Mouse (Mus musculus) myocyte (in vitro differentiated cells): Measurements from ENCODE around the gene Ankrd23. TPM values are rescaled to one million over a fixed set of nuclear protein-coding genes. Genes with fewer than 3 reads are reported as not detected.

ENCODE experiments used
- H3K27me3 ChIP-seq: one replicate; pipeline ENCODE4 v1.6.1; 2011; ENCODE audit not compliant: control insufficient read depth, insufficient read depth, insufficient read length
- H3K36me3 ChIP-seq: one replicate; pipeline ENCODE4 v1.6.1; 2011; ENCODE audit not compliant: control insufficient read depth, insufficient read depth
- H3K4me2 ChIP-seq: one replicate; pipeline ENCODE4 v1.6.1; 2011; ENCODE audit warnings: low read depth, control low read depth
- H3K4me3 ChIP-seq: one replicate; pipeline ENCODE4 v1.5.1; 2011; ENCODE audit warnings: mild to moderate bottlenecking, control low read depth, moderate library complexity
- H3K79me2 ChIP-seq: one replicate; pipeline ENCODE4 v1.6.1; 2011; ENCODE audit not compliant: control insufficient read depth, insufficient read depth
- H3ac ChIP-seq: one replicate; pipeline ENCODE4 v1.6.1; 2011; ENCODE audit not compliant: control insufficient read depth, insufficient read length
- CEBPB ChIP-seq: IDR thresholded peaks from 2 replicates; pipeline ENCODE4 v1.6.1; 2011; ENCODE audit warnings: mild to moderate bottlenecking, moderate library complexity; ENCODE audit not compliant: poor library complexity, insufficient read depth, severe bottlenecking
- E2F4 ChIP-seq: IDR thresholded peaks from one replicate; pipeline ENCODE4 v1.6.1; 2011; ENCODE audit warnings: mild to moderate bottlenecking, control low read depth, moderate library complexity; ENCODE audit not compliant: insufficient read depth
- MAX ChIP-seq: IDR thresholded peaks from one replicate; pipeline ENCODE4 v1.6.1; 2011; ENCODE audit warnings: low read depth, mild to moderate bottlenecking, control low read depth
- MYOD1 ChIP-seq, 3 experiments: IDR thresholded peaks; one replicate each; pipeline ENCODE4 v1.6.1; 2011; ENCODE audit warnings: control low read depth in 2 of 3, low read depth in 2 of 3, mild to moderate bottlenecking in 2 of 3, moderate library complexity in 1 of 3; ENCODE audit not compliant: insufficient read length in 2 of 3, control insufficient read depth in 1 of 3
- MYOG ChIP-seq, 3 experiments: IDR thresholded peaks; one replicate each; pipeline ENCODE4 v1.6.1; 2011; ENCODE audit warnings: control low read depth in 2 of 3, low read depth in 2 of 3, mild to moderate bottlenecking in 2 of 3; ENCODE audit not compliant: insufficient read length in 2 of 3, control insufficient read depth in 1 of 3, insufficient read depth in 1 of 3
- POLR2A ChIP-seq: IDR thresholded peaks from one replicate; pipeline ENCODE4 v1.6.1; 2011; ENCODE audit warnings: low read depth, mild to moderate bottlenecking, control low read depth, moderate library complexity; ENCODE audit not compliant: insufficient read length
- POLR2AphosphoS2 ChIP-seq: IDR thresholded peaks from one replicate; pipeline ENCODE4 v1.6.1; 2011; ENCODE audit warnings: low read depth, control low read depth; ENCODE audit not compliant: insufficient read length
- REST ChIP-seq: IDR thresholded peaks from one replicate; pipeline ENCODE4 v1.6.1; 2011; ENCODE audit warnings: mild to moderate bottlenecking, control low read depth, moderate library complexity; ENCODE audit not compliant: insufficient read depth, insufficient read length
- SRF ChIP-seq: IDR thresholded peaks from one replicate; pipeline ENCODE4 v1.6.1; 2011; ENCODE audit warnings: low read depth; ENCODE audit not compliant: control insufficient read depth, insufficient read length
- TCF12 ChIP-seq: IDR thresholded peaks from one replicate; pipeline ENCODE4 v1.6.1; 2011; ENCODE audit warnings: mild to moderate bottlenecking, control low read depth; ENCODE audit not compliant: poor library complexity, insufficient read depth, severe bottlenecking
- TCF3 ChIP-seq: IDR thresholded peaks from one replicate; pipeline ENCODE4 v1.6.1; 2011; ENCODE audit warnings: low read depth, control low read depth; ENCODE audit not compliant: insufficient read length
- USF1 ChIP-seq: IDR thresholded peaks from one replicate; pipeline ENCODE4 v1.6.1; 2011; ENCODE audit warnings: low read depth, mild to moderate bottlenecking, control low read depth, moderate library complexity
- polyA plus RNA-seq: library from polyadenylated mRNA; unstranded; fragments of >200 nt; fragmentation: generic; extraction: Trizol; gene quantifications from one replicate; pipeline ENCODE4 v1.2.1, GENCODE M21; 2012; ENCODE audit warnings: missing spikeins

Gene Ankrd23
- polyA plus RNA-seq, 1 experiment: 78.6 TPM

DNA sequence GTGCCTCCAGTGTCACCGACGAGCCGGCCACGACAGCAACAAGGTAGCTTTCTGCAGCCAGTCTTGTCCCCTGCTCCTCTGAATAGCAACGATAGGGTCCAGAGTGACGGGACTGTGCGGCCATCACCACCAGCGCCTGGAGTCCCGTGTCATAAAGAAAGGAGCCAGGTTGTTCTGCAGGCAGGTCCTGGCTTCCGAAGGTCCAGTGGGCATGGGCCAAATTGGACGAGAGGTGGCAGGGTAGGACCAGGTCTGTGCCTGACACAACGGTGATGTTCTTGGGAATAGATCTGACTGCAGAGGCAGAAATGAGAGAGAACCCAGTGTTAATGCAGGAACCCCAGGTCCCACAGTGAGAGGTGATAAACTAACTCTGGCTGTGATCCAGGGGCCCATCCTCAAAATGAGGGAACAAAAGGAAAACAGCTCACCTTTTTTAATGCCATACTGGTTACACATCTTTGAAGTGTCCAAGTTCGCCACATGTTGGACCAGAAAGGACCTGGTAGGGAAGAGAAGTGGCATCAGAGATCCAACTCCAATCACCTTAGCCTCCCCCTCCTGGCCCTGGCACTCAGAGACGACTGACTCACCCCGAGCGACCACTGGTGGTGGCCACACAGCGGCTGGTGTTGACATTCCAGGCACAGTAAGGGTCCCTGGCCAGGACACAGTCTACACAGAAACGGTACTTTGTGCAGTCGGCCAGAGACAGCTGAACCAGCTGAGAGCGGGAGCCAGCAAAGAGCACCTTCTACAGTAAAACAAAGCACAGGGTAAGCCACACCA is 13.6 kb upstream of the Ankrd23 start:
- Histone ChIP-seq H3ac (no peak overlapping the region), H3K27me3 (no peaks in the 10 kb centered on the region), H3K4me2 (no peak overlapping the region), H3K4me3 (no peak overlapping the region), H3K79me2 (peaks cover 37% of the 10 kb centered on the region), H3K36me3 (peaks cover 54% of the 10 kb centered on the region)
- no peak for TF ChIP-seq POLR2A
- TF ChIP-seq MYOD1 (IDR thresholded peaks at IDR 0.05; ENCODE audit: control insufficient read depth in 1 of 3, insufficient read length in 2 of 3, low read depth in 2 of 3): peak in 1 of 3 experiments; percentile 34
- TF ChIP-seq CEBPB: no peak
- TF ChIP-seq POLR2AphosphoS2: no peak
- peak in 1 of 3 experiments; percentile 23 for TF ChIP-seq MYOG (IDR thresholded peaks at IDR 0.05; ENCODE audit: control insufficient read depth in 1 of 3, insufficient read depth in 1 of 3, insufficient read length in 2 of 3, low read depth in 2 of 3)
- TF ChIP-seq SRF: no peak
- no peak for TF ChIP-seq E2F4
- no peak for TF ChIP-seq TCF12

DNA sequence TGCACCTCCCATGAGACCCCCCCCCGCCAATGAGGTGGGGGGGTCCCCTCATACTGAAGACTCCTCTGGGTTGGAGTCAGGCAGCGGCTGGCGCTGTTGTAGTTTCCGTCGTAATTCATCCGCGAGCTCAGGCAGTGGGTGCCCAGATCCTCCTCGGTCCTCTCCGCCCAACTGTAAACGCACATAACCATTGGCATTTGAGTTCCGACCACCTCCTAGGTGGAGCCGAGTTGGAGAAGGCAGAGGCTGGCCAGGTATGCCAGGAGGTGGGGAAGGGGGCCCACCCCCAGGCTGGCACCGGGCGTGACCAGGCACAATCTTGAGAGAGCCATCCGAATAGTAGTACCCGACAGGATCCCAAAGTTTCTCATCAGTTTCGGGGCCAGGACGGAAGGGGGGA is 12.8 kb upstream of the Ankrd23 start:
- H3K4me3 ChIP-seq: no peak overlapping the region
- H3ac ChIP-seq: no peak overlapping the region
- no peaks in the 10 kb centered on the region for H3K27me3 ChIP-seq
- TF ChIP-seq POLR2AphosphoS2: peak; percentile 11
- no peak for TF ChIP-seq TCF12
- peaks cover 50% of the 10 kb centered on the region for H3K36me3 ChIP-seq
- H3K4me2 ChIP-seq: no peak overlapping the region
- H3K79me2 ChIP-seq: peaks cover 31% of the 10 kb centered on the region

GRCm38 (mm10) chr1:36548771-36549170 is 12.1 kb upstream of the Ankrd23 start:
- Histone ChIP-seq H3K4me2 (no peak overlapping the region), H3K4me3 (no peak overlapping the region), H3K36me3 (peaks cover 43% of the 10 kb centered on the region), H3K79me2 (peaks cover 24% of the 10 kb centered on the region), H3ac (no peak overlapping the region), H3K27me3 (no peaks in the 10 kb centered on the region)
- TF ChIP-seq MAX (no peak), TCF3 (no peak), USF1 (no peak), MYOD1 (IDR thresholded peaks at IDR 0.05; ENCODE audit: control insufficient read depth in 1 of 3, insufficient read length in 2 of 3, low read depth in 2 of 3) (no peak), TCF12 (no peak), REST (no peak), E2F4 (no peak), POLR2AphosphoS2 (no peak), CEBPB (no peak)

DNA sequence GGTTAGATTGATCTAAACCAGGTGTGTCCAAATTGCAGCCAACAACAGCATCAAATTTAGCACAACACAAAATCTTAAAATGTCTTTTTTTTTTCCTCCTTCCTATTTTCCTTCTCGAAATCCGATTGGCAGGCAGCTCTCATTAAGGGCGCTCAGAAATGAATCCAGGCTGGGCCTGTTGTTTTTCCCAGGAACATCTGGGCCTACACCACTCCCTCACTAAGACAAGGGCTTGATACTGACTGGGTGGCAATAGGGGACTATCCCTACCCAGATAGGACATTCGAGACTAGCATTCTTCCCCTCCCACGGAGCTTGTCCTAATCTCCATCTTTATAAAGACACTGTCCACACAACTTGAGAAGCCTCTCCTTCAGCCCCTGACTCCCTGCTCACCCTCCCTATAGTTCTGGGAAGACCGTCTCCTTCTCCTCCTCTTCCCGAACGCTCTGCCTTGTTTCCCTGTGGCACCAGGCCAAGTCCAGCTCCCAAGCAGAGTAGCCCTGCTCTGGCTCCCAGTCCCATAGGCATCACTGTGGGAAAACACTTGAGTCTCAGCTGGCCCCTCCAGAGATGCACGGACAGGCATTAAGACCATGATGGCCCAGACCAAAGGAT is 11.4 kb upstream of the Ankrd23 start:
- H3K27me3 ChIP-seq: no peaks in the 10 kb centered on the region
- H3K4me2 ChIP-seq: no peak overlapping the region
- no peak overlapping the region for H3ac ChIP-seq
- TF ChIP-seq POLR2A (no peak), POLR2AphosphoS2 (peak; percentile 46)
- no peak overlapping the region for H3K4me3 ChIP-seq
- peaks cover 38% of the 10 kb centered on the region for H3K36me3 ChIP-seq
- H3K79me2 ChIP-seq: peaks cover 20% of the 10 kb centered on the region

DNA sequence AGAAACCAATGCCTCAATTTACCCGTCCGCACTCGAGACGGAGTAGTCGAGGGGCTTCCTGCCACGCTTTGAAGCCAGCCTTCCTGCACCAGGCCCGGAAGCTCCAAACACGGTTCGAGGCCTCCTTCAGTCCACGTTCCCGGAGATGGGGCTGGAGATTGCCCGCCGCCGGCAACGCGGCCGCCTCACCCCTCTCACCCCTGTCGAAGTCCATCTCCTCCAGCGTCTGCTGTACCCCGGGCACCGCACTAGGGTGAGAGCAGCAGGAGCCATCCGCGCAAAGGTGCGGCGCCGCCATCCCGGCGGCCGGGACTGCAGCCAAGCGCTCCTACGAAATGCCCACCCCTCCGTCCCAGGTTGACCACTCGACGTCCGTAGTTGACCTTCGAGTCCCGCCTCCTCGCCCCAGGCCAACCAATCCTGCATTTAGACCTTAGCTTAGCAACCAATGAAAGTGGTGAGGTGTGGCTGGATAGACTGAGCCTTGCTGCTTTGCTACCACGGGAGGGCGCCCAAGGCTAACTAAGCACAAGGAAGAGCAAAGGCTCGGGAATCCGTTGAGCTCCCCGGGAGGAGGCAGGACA is 10.3 kb upstream of the Ankrd23 start, which contains the start of gene Ankrd39:
Gene Ankrd39 (minus strand): TSS at position 558 of the 584 bp plus-strand sequence.
- peak within 1 kb of the TSS; percentile 70 for H3K4me2 ChIP-seq
- H3K27me3 ChIP-seq: no peaks in the 10 kb centered on the region
- H3K4me3 ChIP-seq: peak within 1 kb of the TSS; percentile 37
- peaks cover 20% of the 10 kb centered on the region for H3K79me2 ChIP-seq
- peaks cover 27% of the 10 kb centered on the region for H3K36me3 ChIP-seq
- TF ChIP-seq TCF12 (no peak), TCF3 (no peak), POLR2AphosphoS2 (peak; percentile 53), E2F4 (no peak), CEBPB (no peak), POLR2A (peak; percentile 76), SRF (peak; percentile 71)
- peak within 1 kb of the TSS; percentile 39 for H3ac ChIP-seq
